Mouse (Mus musculus) c-Kit-positive CD71-positive TER-119-positive erythroid progenitor cells, embryonic 14.5 days (primary cell): ENCODE results near the gene Nlgn2.

Experiments
- DNase-seq: peaks from one replicate; pipeline ENCODE4 v3.0.0-alpha.2; 2013; ENCODE audit warnings: low spot score

Gene Nlgn2

DNA sequence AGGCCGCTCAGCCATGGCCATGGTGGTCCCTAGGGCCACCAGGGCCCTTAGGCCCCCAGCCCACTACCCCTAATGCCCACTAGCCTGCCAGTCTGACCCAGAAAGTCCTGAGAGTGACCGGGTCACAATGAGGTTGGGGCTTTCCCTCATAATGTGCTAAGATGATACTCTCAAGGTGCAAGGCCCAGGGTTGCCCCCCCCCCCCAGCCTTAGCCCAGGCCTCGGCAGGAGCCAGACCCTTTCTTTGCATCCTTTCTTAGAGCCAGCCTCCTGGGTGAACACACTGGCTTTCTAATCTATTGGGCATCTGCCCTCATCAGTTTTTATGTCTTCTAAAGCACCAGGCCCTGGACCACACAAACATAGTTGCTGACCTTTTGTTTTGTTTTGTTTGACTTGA, 15.5 kb downstream of the Nlgn2 start, which contains the start of gene Spem1:
Gene Spem1, minus strand, starts transcription at position 101 of the 400 bp plus-strand sequence.
- DNase-seq, result no peak

DNA sequence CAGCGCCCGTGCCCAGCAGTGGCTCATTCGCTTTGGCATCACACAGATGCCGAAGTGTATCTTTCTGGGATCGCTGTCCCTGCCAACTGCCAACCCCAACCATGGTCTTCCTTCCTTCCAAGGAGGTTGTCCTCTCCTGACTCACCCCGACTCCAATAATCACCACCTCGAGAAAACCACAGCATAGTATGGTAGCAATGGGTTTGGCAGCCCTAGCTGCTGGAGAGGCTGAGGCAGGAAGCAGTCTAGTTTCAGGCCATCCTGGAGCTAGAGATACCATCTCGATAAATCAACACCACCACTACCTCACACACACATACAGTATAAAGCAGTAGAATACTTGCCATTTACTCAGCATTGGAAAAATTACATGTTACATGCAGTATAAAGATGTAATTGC, 18.7 kb downstream of the Nlgn2 start:
- DNase-seq, result no peak

DNA sequence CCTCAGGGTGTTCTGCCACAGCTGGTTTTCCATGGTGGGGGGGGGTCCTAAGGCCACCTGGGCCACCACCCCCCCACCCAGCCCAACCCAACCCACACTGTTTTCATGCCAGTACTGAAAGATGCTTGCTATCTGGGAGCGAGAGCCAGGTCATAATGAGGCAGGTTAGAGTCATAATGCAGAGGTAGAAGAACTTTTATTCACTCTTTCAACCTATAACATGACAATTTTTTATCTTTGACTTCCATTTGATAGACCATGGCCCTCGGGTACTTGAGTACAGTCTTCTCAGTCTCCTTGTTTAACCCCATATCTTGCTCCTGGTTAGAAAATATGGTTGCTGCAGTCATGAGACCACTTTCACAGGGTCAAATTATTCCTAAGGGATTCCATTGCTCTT, 19.2 kb downstream of the Nlgn2 start, which contains the start of gene Spem2:
Gene Spem2, minus strand, starts transcription at position 101 of the 400 bp plus-strand sequence.
- DNase-seq, result no peak

DNA sequence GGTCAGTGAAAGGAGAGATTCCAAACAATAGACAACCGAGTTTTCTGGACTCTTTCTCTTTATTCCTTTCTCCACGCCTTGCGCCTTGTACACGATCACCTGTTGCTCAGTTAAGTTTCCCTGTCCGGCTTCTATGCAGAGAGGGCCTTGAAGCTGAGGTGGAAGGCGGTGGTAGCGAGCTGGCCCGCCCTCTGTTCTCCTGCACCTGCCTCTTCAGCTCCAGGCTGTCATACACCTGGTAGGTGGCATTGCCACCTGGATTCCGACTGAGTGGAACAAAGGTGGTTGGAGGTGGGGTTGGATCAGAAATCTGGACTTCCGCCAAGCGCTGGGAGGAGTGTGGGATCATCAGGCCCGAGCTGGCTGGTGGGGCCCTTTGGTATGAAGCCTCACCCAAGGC, 21.1 kb downstream of the Nlgn2 start:
- DNase-seq, result no peak

DNA sequence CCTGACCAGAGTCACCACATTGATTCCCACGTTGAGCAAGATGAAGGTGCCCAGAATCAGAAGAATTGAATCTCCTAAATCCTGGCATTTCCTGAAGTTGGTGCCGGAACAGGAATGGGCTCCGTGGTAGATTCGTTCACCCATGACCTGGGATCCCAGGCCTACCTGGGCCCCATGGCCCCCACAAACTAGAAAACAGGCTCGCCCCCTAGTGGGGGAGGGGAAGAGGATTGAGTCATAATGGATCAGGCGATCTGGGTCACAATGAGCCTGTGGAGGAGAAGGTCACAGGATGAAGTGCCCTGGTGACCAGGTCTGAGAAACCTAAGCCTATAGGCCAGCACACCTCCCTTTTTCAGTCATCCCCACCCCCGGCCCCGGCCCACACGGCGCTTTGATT, 22.4 kb downstream of the Nlgn2 start, which contains the start of gene Gm39566:
Gene Gm39566, minus strand, starts transcription at position 144 of the 400 bp plus-strand sequence.
- DNase-seq, result no peak

DNA sequence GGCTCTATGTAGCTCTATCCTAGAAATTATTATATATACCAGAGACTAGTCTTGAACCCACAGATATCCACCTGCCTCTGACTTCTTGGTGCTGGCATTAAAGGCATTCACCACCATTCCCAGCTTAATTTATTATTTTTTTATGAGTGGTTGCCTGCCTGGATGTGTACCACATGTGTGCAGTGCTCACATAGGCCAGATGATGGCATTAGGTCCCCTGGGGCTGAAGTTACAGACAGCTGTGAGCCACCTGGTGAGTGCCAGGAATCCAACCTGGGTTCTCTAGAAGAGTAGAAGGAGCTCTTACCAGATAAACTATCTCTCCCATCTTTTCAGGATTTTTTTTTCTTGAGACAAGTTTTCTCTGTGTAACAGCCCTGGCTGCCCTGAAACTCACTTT, 27.3 kb downstream of the Nlgn2 start:
- DNase-seq, result no peak

DNA sequence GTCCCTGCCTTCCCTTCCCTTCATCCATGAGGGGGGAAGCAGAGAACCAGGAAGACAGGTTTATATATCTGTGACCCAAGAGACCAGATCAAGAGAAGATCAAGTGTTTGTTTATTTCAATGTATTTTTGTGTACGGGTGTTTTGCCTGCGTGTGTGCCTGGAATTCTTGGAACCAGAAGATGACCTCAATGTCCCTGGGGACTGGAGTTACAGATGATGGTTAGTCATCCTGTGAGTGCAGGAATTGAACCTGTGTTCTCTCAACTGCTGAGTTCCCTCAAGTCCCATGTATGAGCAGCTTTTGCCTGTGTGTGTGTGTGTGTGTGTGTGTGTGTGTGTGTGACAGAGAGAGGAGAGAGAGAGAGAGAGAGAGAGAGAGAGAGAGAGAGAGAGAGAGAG, 29.9 kb downstream of the Nlgn2 start:
- no peak for DNase-seq

DNA sequence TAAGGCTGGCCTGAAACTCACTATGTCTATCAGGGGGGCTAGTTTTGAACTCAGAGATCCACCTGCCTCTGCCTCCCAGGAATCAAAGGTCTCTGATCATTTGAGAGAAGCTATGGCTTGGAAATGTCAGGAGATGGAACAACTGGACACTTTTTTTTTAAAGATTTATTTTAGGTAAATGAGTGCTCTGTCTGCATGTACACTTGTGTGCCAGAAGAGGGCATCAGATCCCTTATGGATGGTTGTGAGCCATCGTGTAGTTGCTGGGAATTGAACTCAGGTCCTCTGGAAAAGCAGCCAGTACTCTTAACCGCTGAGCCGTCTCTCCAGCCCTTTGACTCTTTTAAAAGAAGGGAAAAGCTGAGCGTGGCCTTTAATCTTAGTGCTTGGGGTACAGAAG, 31.2 kb downstream of the Nlgn2 start:
- no peak for DNase-seq

DNA sequence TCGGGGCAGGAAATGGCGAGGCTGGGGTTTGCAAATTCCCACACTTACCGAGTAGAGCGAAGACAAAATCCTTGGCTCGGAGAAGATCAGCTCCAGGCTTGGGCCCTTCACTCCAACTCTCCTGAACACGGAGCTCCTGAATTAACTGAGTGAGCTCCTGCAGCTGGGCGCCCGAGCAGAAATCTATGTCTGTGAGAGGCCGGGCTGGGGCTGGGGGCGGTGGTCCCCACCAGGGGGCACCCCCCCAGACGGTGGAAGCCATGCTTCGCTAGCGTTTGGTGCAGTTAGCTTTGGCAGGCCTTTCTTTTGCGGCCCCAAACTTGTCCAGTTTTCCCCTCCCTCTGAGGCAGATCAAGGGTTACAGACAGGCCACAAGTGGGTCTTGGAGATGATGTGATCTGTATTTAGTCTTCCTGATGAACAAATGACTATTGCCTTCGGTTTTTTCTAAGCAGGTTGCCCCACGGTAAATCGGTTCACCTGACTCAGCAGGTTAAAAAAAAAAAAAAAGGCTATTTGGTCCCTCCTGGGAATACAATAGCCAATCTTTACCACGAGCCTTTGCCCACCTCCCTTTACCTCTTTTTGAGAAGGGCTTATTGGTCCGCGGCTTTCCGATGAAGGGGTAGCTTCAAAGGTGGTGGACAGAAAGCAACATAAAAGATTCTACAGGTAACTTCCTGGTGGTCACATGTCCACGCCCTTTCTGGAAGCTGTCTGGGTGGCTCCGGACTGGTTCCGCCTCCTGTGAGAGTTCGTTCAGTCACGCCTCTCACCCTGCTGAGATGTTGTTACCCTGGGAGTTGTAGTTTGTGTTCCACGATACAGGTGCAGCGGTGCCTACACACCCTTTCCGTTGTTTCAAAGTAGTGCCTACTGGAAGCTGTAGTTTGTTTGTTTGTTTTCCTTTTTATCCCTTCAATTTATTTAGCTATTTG, 32.3 kb downstream of the Nlgn2 start, which contains the start of gene Tmem102:
Gene Tmem102, minus strand, starts transcription at position 653 of the 938 bp plus-strand sequence.
- no peak for DNase-seq

DNA sequence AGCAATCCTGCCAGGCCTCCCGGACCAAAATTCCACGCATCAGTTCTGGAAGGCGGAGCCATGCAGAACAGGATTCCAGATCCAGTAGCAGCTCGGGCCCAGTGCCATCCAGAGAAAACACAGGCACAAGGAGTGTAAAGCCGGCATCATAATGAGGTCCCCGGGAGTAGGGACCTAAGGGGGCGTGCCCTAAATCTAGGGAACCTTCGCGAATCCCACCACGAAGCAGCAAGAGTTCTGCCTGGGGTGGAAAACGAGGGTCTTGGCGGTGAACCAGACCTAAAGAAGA, 33.0 kb downstream of the Nlgn2 start:
- DNase-seq, result no peak

DNA sequence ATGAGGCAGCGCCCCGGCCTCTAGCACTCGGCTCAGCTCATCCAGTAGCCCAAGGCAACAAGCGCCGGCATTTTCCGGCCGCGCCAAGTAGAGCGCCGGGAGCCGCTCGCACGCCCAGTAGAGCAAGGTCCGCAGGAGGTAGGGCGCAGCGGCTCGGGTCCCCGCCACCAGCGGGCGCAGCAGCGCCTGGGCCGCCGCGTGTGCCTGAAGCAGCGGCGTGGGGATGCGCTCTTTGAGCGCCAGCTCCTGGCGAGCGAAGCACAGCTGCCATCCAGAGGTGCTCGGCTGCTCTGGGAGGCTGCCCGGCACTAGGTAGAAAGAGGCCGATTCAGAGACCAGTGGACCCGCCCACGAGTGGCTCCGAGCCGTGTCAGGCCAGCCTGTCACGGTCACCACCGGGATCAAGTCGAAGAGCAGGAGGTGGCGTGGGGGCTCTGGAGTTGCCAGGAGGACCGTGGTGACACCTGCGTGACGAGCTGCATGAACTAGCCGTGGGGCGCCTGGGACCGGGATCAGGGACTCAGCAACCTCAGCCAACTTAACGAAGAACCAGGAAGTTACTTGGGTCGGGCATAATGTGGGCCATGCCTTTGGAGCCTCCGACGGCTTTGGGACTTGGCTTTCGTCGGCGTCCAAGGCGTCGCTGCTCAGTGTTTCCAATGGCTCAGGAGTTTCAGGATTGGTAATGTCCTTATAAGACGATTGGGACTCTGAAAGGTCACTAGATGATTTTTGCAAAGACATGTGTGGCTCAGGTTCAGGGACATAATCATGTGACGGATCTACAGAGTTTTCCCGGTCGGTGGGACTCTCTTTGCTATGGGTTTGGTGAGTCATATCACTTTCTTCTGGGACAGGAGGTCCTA, 33.6 kb downstream of the Nlgn2 start:
- DNase-seq, result peak; percentile 38

DNA sequence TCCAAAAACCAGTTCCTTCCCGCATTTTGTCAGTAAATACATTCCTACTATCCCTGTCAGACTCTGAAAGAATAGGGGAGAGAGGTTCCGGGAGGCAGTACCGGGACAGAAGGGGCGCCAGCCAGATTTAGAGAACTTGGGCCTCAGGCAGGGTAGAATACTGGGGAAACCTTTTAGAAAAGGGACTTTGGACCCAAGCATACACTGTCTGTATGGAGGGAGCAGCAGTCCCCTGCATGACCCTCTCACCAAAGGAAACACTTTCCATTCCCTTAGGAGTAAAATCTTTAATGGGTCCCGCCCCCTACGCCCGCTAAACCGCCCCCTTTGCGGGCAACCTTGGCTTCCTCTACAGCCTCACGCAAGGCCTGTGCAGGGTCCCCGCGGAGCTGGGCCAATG, 34.3 kb downstream of the Nlgn2 start:
- no peak for DNase-seq

DNA sequence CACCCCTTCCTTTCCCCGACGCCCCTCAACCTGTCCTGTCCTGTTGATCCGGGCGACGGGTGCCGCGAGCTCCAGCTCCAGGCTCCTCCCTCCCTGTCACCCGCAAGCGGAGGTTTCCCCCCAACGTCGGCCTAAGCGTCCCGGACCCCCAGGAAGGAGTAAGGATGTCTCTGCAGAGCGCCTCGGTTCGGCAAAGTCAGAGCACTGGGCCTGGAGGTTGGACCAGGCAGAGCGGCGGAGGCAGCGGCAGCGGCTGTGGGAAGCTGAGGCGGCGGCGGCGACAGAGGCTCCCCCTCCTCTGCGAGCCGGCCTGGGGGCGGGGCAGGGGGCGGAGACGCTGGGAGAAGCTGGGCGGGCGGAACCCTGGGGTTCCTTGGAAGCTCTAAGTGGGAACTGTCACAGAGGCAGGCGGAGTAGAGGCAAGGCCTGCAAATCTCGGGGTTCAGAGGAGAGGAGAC, 34.9 kb downstream of the Nlgn2 start:
- DNase-seq, result no peak

DNA sequence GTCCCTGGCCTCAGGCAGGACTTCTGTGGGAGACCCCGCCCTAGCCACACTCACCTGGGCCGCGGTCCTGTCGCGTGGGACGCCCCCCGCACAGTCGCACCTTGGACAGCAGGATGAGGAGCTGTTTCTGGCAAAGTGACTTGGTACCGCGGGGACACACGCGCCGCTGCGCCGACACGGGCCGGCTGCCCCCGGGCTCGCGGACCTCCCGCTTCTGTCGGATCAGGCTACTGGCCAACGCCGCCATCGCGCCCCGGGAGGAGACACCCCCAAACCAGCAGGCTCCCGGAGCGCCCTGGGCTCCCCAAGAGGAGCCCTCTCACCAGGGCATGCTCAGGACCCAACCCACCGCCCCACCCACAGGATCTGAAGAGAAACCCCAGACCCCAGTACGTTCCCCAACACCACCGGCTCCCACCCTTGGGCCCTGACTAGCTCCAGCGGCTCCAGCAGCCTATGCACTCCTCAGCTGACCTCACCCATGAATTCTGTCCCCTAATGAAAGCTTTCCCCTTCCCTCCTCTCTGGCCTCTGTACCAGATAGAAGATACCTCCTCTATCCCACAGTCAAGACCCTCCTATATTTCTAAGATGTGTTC, 36.1 kb downstream of the Nlgn2 start, which contains the start of gene Fgf11:
Gene Fgf11, minus strand, starts transcription at position 479 of the 599 bp plus-strand sequence.
- no peak for DNase-seq

DNA sequence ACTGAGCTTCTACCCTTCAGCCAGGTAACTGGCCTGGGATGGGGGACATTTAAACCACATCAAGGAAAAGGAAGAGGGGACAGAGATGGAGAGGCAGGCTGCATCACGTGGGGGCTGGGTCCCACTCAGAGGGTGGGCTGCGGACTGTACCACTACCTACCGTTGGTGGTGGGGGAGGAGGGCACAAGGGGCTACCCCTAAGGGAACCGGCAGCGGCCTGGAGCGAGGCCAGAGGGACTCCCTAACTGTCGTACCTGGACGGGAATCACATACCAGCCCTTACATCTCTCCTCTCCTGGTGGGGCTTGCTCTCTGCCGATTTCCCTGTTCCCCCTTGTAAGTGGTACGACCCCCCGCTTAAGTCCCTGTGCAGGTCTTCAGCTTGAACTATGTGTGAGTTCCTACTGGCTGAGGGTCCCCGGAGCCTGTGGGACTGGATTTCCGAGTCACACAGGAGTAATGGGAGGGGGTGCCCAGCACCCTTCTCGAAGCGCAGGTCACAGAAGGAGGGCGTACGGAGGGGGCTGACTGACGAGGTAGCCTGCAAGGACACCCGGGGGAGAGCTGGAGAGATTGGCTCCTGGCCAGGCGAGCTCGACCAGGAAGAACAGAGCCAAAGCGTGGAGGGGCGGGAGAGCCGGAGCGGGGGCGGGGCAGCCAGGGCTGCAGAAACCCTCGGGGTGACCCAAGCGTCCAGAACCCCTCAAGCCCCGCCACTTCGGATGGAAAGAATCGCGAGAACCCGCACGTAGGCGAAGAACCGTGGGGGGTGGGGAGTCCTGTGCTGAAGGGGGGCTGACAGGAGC, 37.0 kb downstream of the Nlgn2 start:
- no peak for DNase-seq

DNA sequence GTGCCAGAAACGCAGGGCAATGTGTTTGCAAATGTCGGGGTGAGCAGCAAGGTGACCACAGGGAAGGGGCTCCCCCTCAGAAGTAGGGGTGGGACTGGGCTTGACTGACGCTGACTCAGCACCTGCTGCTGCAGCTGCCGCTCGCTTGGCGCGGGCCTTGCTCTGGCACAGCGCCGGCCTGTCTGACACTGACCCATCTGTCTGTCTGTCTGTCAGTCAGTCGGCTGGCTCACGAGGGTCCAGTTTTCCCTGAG, 37.5 kb downstream of the Nlgn2 start:
- no peak for DNase-seq

DNA sequence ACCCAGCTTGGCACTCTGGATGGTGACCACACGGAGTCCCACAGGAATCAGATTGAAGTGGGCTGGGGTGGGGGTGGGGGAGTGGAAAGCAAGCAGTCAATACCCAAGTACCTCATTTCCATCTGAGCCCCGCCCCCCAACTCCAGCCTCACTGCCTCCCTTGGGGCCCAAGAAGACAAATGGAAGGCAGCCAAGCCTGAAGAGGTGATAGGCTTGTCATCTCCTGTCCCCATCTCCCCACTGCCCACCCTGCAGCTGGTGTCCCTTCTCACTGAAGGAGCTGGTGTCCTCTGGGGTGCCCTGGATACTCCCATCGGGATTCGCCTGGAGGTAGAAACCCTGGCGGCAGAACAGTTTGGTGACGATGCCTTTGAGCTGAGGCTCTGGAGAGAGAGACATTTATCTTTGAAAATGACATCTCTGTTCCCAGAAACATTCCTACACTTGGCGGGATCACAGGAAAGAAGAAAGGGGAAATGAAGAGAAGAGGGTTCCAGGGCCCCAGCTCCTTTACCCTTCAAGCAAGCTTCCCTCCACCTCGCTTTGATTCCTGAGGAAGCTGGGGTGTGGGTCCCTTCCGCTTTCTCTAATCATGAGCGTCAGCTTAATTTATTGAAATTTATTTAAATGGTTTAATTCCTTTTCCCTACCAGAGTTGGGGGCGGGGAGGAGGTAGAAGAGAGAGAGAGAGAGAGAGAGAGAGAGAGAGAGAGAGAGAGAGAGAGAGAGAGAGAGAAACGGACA, 38.0 kb downstream of the Nlgn2 start:
- DNase-seq, result no peak

DNA sequence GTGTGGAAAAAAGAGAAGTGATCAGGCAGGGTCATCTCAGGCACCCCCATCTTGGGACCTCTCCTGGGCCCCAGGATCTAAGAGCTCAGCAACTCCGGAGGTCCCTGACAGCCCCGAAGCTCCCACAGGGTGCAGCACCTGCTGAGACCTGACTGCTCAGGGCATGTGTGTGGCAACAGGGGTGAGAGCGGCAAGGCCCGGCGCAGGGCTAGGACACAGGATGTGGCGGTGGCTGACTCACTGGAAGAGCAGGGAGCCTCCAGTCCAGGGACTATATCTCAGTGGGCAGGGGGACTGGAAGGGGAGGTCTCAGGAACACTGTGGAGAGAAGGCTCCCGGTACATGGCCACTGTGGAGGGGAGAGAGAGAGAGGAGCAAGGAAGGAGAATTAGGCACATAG, 39.7 kb downstream of the Nlgn2 start:
- no peak for DNase-seq

DNA sequence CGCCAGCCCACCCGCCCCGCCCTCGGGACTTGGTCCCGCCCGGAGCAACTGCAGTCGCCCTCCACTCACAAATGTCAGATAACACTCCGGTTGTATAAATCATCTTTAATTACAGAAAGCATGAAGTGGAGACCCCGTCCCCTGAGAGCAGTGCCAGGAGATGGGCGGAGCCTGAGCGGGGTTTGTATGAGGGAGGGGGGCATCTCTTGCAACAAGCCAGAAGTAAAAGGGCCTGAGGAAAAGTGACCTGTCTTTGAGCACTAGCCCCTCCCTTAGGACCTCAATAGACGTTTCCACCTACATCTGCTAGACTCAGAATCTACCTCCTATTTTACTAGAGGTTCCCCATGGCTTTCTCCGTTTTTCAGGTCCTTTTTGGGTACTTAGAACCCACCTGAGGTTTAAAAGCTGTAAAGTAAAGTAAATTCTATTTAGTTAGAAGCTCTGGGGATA, 41.6 kb downstream of the Nlgn2 start:
- no peak for DNase-seq

DNA sequence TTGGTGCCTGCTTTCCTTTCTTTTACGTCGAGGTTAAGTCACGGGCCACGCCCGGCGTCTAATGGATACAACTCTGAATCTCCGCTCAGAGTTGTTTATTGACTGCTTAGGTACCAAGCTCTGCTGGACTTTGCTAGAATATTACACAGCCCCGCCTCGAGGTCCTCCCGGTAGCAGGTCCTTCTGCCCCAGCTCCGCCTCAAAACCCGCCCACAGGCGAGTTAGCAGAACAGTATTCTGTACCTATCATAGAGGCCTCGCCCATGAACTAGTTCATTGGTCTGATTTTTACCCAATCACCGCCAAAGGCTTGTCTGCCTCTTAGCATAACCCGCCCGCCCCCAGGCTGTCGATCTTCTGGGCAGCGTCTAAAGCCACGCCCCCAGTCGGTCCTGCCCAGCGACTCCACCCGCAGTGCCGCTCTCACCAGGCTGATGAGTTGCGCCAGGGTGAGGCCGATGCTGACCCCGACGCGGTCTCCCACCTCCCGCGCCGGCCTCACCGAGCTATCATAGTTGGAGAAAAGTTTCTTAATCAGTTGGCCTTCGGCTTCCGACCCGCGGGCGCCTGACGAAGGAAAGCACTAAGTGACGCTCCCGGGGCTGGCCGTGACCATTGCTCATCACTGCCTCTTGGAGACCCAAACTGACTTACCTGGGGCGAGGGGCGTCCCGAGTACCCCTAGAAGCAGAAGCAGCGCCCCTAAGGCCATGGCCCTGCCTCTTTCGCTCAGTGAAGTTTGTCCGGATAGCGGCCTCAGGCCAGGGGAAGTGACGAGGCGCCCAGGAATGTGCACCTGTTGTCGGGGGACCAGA, 42.2 kb downstream of the Nlgn2 start, which contains the start of gene Chrnb1:
Gene Chrnb1, minus strand, starts transcription at position 776 of the 815 bp plus-strand sequence.
- DNase-seq, result peak; percentile 96
